Mouse (Mus musculus): ENCODE measurements around the gene Ano4. TPM values are rescaled to one million over a fixed set of nuclear protein-coding genes. Genes with fewer than 3 reads are reported as not detected.
A peak's percentile ranks its signal among the peaks of the same experiment; 100 is the strongest.

Gene Ano4
- polyA plus RNA-seq, 1 experiment from 2014 or later: 0.48 TPM

GRCm38 (mm10) chr10:89343716-89344115 is 846 bp downstream of the Ano4 start:
- Histone ChIP-seq H3K4me2 (replicated peaks) (no peak overlapping the region), H3K9me3 (no peaks in the 10 kb centered on the region), H3K27ac (no peak overlapping the region), H3K4me3 (replicated peaks) (no peak overlapping the region), H3K9ac (no peak overlapping the region), H3K36me3 (no peaks in the 10 kb centered on the region), H3K4me1 (replicated peaks) (peaks cover 3% of the 10 kb centered on the region; the same call in 1 of the 2 replicates), H3K27me3 (replicated peaks) (peaks cover 26% of the 10 kb centered on the region)
- ATAC-seq: no peak
- 17% methylated on average over 8 of the region's 8 CpGs for WGBS

DNA sequence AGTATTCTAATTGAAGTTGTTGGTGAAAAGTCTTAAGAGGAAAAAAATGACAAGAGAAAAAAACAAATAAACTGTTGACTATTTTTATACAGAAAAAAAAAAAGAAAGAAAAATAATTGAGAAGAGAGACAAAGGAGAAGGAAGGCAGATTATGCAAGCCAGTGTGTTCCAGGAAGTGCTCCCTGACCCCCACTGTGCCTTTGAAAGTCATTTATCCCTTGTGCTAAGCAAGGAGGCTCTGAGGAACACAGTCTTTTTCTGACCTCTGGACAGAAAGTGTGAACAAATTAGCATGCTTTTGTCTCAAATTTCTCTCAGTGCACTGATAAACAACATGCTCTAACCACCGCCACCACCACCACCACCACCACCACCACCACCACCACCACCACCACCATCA is 14.3 kb downstream of the Ano4 start:
- no peaks in the 10 kb centered on the region for H3K36me3 ChIP-seq
- no peaks in the 10 kb centered on the region for H3K4me1 ChIP-seq (replicated peaks)
- no peak overlapping the region for H3K9ac ChIP-seq
- H3K27me3 ChIP-seq (replicated peaks): no peaks in the 10 kb centered on the region
- 100% methylated on average over 1 of the region's 1 CpGs for WGBS
- H3K4me3 ChIP-seq (replicated peaks): no peak overlapping the region
- H3K27ac ChIP-seq: no peak overlapping the region
- H3K9me3 ChIP-seq: no peaks in the 10 kb centered on the region
- ATAC-seq: no peak
- H3K4me2 ChIP-seq (replicated peaks): no peak overlapping the region

- WGBS: 84% methylated on average over 8 of the region's 8 CpGs
- Histone ChIP-seq H3K4me2 (replicated peaks) (no peak overlapping the region), H3K4me3 (replicated peaks) (no peak overlapping the region), H3K27me3 (replicated peaks) (no peaks in the 10 kb centered on the region), H3K9ac (no peak overlapping the region), H3K9me3 (no peaks in the 10 kb centered on the region), H3K27ac (no peak overlapping the region), H3K36me3 (no peaks in the 10 kb centered on the region), H3K4me1 (replicated peaks) (no peaks in the 10 kb centered on the region)
- no peak for ATAC-seq
Observed at GRCm38 (mm10) chr10:89329806-89330205, 14.8 kb downstream of the Ano4 start.

DNA sequence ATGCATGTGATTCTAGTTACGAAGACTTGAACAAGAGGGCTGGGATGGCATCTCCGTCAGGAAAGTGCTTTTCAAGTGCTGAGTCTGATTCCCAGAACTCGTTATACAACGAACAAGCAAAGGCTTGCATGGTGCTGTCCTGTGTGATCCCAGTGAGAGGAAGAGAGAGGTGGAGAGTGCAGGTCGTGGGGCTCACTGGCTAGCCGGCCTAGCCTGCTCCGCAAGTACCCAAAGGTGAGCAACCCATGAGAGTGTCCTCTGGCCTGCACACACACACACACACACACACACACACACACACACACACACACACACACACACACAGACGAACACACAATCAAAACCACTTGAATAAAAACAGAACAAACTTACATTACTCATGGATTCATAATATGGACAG is 15.7 kb downstream of the Ano4 start:
- H3K4me1 ChIP-seq (replicated peaks): no peaks in the 10 kb centered on the region
- no peak for ATAC-seq
- H3K4me2 ChIP-seq (replicated peaks): no peak overlapping the region
- no peak overlapping the region for H3K4me3 ChIP-seq (replicated peaks)
- H3K36me3 ChIP-seq: no peaks in the 10 kb centered on the region
- H3K9me3 ChIP-seq: no peaks in the 10 kb centered on the region
- H3K27me3 ChIP-seq (replicated peaks): no peaks in the 10 kb centered on the region
- WGBS: 76% methylated on average over 8 of the region's 8 CpGs
- H3K27ac ChIP-seq: no peak overlapping the region
- H3K9ac ChIP-seq: no peak overlapping the region

DNA sequence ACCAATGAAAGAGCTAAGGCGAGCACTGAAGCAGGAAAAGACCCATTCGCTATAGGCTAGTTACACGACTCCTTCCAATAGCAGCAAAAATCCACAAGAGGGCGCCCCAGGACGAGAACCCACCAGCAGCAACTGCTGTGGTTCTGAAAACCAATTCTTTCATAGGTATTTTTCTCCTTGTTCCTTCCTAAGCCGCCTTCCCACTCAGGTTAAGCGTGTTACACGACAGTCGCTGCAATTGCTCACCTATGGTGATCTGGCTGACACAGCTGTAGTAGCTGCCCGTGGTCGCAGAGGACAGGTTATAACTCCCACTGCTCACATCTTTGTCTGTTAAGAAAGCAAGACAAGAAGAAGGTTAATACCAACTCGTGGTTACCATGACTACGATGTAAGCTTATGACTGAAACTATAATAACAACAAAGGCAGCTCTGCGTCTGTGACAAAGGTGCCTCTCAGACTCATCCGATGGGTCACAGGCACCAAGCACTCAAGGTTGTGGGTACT is 17.5 kb downstream of the Ano4 start:
- Histone ChIP-seq H3K36me3 (no peaks in the 10 kb centered on the region), H3K27ac (no peak overlapping the region), H3K4me1 (replicated peaks) (no peaks in the 10 kb centered on the region), H3K9me3 (no peaks in the 10 kb centered on the region), H3K9ac (no peak overlapping the region), H3K27me3 (replicated peaks) (no peaks in the 10 kb centered on the region), H3K4me2 (replicated peaks) (no peak overlapping the region), H3K4me3 (replicated peaks) (no peak overlapping the region)
- 30% methylated on average over 15 of the region's 15 CpGs for WGBS
- ATAC-seq: peak; percentile 61; the same call in 1 of the 2 replicates

DNA sequence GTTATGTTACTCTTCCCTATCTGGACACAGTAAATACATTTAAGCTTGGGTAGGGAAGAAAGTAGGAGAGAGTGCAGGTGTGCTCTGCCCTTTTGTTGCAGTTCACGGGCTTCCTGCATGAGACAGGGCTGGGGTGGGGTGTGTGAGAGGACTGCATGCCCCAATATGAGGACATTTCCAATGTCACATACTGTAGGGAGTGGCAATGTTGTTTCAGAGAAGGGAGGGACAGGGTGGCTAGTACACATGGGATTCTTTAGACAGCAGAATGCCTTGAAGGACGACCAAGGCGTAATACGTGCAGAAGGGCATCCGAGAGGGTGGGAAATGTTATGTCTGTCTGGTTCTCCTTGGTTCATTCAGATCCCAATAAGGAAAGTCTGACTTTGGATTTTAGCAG is 18.2 kb downstream of the Ano4 start:
- H3K4me1 ChIP-seq (replicated peaks): no peaks in the 10 kb centered on the region
- 85% methylated on average over 5 of the region's 5 CpGs for WGBS
- no peak overlapping the region for H3K4me2 ChIP-seq (replicated peaks)
- no peak overlapping the region for H3K4me3 ChIP-seq (replicated peaks)
- no peaks in the 10 kb centered on the region for H3K9me3 ChIP-seq
- ATAC-seq: no peak
- no peaks in the 10 kb centered on the region for H3K36me3 ChIP-seq
- H3K9ac ChIP-seq: no peak overlapping the region
- H3K27me3 ChIP-seq (replicated peaks): no peaks in the 10 kb centered on the region
- H3K27ac ChIP-seq: no peak overlapping the region

- Histone ChIP-seq H3K4me2 (replicated peaks) (no peak overlapping the region), H3K4me3 (replicated peaks) (no peak overlapping the region), H3K27ac (no peak overlapping the region), H3K36me3 (no peaks in the 10 kb centered on the region), H3K4me1 (replicated peaks) (no peaks in the 10 kb centered on the region), H3K9me3 (no peaks in the 10 kb centered on the region), H3K9ac (no peak overlapping the region), H3K27me3 (replicated peaks) (no peaks in the 10 kb centered on the region)
- no peak for ATAC-seq
Observed at GRCm38 (mm10) chr10:89307566-89307965, 37.0 kb downstream of the Ano4 start.

GRCm38 (mm10) chr10:89300346-89300745 is 44.2 kb downstream of the Ano4 start:
- no peaks in the 10 kb centered on the region for H3K4me1 ChIP-seq (replicated peaks)
- H3K36me3 ChIP-seq: no peaks in the 10 kb centered on the region
- WGBS: 59% methylated on average over 2 of the region's 2 CpGs
- no peak overlapping the region for H3K27ac ChIP-seq
- no peaks in the 10 kb centered on the region for H3K27me3 ChIP-seq (replicated peaks)
- ATAC-seq: no peak
- H3K9me3 ChIP-seq: no peaks in the 10 kb centered on the region
- H3K4me2 ChIP-seq (replicated peaks): no peak overlapping the region
- H3K9ac ChIP-seq: no peak overlapping the region
- no peak overlapping the region for H3K4me3 ChIP-seq (replicated peaks)

- ATAC-seq: no peak
- no peak overlapping the region for H3K27ac ChIP-seq
Observed at GRCm38 (mm10) chr10:89292784-89293183, 51.8 kb downstream of the Ano4 start.

GRCm38 (mm10) chr10:89290698-89291097 is 53.9 kb downstream of the Ano4 start:
- WGBS: 65% methylated on average over 6 of the region's 6 CpGs
- Histone ChIP-seq H3K4me1 (replicated peaks) (no peaks in the 10 kb centered on the region), H3K4me2 (replicated peaks) (no peak overlapping the region), H3K36me3 (no peaks in the 10 kb centered on the region), H3K9me3 (no peaks in the 10 kb centered on the region), H3K27me3 (replicated peaks) (no peaks in the 10 kb centered on the region), H3K27ac (no peak overlapping the region), H3K9ac (no peak overlapping the region), H3K4me3 (replicated peaks) (no peak overlapping the region)
- ATAC-seq: no peak

More at GRCm38 (mm10) chr10:89292784-89293183, 51.8 kb downstream of the Ano4 start:
- no peaks in the 10 kb centered on the region for H3K27me3 ChIP-seq (replicated peaks)
- H3K4me3 ChIP-seq (replicated peaks): no peak overlapping the region
- H3K36me3 ChIP-seq: no peaks in the 10 kb centered on the region
- H3K4me1 ChIP-seq (replicated peaks): no peaks in the 10 kb centered on the region
- 76% methylated on average over 3 of the region's 3 CpGs for WGBS
- H3K9me3 ChIP-seq: no peaks in the 10 kb centered on the region
- H3K9ac ChIP-seq: no peak overlapping the region
- H3K4me2 ChIP-seq (replicated peaks): no peak overlapping the region

- Histone ChIP-seq H3K27ac (no peak overlapping the region), H3K4me2 (replicated peaks) (no peak overlapping the region), H3K4me3 (replicated peaks) (no peak overlapping the region), H3K9me3 (no peaks in the 10 kb centered on the region), H3K27me3 (replicated peaks) (no peaks in the 10 kb centered on the region), H3K36me3 (no peaks in the 10 kb centered on the region), H3K4me1 (replicated peaks) (no peaks in the 10 kb centered on the region), H3K9ac (no peak overlapping the region)
- ATAC-seq: no peak
- WGBS: 91% methylated on average over 4 of the region's 4 CpGs
Observed at GRCm38 (mm10) chr10:89289290-89289689, 55.3 kb downstream of the Ano4 start.

DNA sequence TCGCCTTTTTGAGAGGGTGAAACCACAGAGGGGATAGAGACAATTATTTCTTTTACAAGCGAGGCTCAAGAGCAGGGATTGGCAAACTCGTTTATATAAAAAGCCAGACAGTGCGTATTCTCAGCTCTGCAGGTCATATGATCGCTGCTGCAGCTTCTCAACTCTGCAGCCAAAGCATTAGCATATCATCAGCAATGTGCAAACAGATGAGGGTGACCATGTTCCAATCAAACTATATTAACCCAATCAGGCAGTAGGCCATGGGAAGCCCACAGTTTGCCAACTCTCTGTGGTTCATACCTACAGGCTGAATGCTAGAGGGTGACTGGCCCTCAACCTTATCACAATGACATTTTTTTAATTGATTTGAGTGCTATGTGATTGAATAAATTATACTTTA is 64.2 kb downstream of the Ano4 start:
- Histone ChIP-seq H3K4me1 (replicated peaks) (no peaks in the 10 kb centered on the region), H3K9ac (no peak overlapping the region)
- 57% methylated on average over 5 of the region's 5 CpGs for WGBS

DNA sequence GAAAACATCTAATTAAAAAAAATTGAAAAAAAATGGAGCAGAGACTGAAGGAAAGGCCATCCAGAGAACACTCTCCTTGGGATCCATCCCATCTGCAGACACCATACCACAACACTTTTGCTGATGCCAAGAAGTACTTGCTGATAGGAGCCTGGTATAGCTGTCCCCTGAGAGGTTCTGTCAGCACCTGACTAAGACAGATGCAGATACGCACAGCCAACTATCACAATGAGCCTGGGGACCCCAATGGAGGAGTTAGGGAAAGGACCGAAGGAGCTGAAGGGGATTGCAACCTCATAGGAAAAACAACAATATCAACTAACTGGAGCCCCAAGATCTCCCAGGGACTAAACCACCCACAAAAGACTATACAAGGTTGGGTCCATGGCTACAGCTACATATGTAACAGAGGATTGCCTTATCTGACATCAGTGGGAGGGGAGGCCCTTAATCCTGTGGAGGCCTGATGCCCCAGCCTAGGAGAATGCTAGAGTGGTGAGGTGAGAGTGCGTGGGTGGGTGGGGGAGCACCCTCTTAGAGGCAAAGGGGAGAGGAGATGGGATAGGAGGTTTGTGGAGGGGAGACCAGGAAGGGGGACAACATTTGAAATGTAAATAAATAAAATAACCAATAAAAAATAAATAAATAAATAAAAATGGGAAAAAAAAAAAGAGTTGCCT is 71.4 kb downstream of the Ano4 start:
- Histone ChIP-seq H3K27ac (no peak overlapping the region), H3K4me2 (replicated peaks) (no peak overlapping the region), H3K9ac (no peak overlapping the region), H3K36me3 (no peaks in the 10 kb centered on the region), H3K27me3 (replicated peaks) (no peaks in the 10 kb centered on the region), H3K4me1 (replicated peaks) (no peaks in the 10 kb centered on the region), H3K9me3 (no peaks in the 10 kb centered on the region), H3K4me3 (replicated peaks) (no peak overlapping the region)
- WGBS: 97% methylated on average over 3 of the region's 3 CpGs
- ATAC-seq: no peak

More for the DNA sequence above, 64.2 kb downstream of the Ano4 start:
- no peaks in the 10 kb centered on the region for H3K36me3 ChIP-seq
- ATAC-seq: no peak
- no peak overlapping the region for H3K4me3 ChIP-seq (replicated peaks)
- H3K9me3 ChIP-seq: no peaks in the 10 kb centered on the region
- no peak overlapping the region for H3K27ac ChIP-seq
- H3K4me2 ChIP-seq (replicated peaks): no peak overlapping the region
- no peaks in the 10 kb centered on the region for H3K27me3 ChIP-seq (replicated peaks)
